Comparison of ENCODE assay signal across 8 mouse cellular contexts in genomic region chr13:22042568-22043502, GRCm38 (mm10). TPM values are rescaled to one million over a fixed set of nuclear protein-coding genes. Genes with fewer than 3 reads are reported as not detected.
A peak's percentile ranks its signal among the peaks of the same experiment; 100 is the strongest.
DNase-seq lines count a peak whose midpoint lies in the region; ATAC-seq and TF ChIP-seq lines count a peak whose summit lies in the region.
"Not testable (repeated sequence)": the region's sequence is repeated elsewhere in the genome, so short reads cannot be mapped to it uniquely, and the experiment has no call there.

Hist1h2ag (minus strand) TSS chr13:22042944.
Hist1h2bj (plus strand) TSS chr13:22043214.

- H3K79me2 ChIP-seq in macrophage (ENCODE audit: inconsistent target) = not testable (repeated sequence)

- TF ChIP-seq CTCF in hindbrain, postnatal 0 days (IDR thresholded peaks at IDR 0.05; ENCODE audit: low read depth); left cerebral cortex, adult 2 months (IDR thresholded peaks at IDR 0.05): not testable (repeated sequence)

- H3K9me3 ChIP-seq in hindbrain, postnatal 0 days (ENCODE audit: low read length) = not testable (repeated sequence)

- peak within 1 kb of the TSS; percentile 35; the same call in 1 of the 2 replicates for H3K9ac ChIP-seq in hindbrain, postnatal 0 days (replicated peaks; ENCODE audit: low read length)

- H3K4me3 ChIP-seq in hindbrain, postnatal 0 days (ENCODE audit: low read length) = peak within 1 kb of the TSS; percentile 33
- peak within 1 kb of the TSS; percentile 51 for H3K4me3 ChIP-seq in left cerebral cortex, adult 2 months
- peak within 1 kb of the TSS; percentile 29 for H3K4me3 ChIP-seq in macrophage (ENCODE audit: inconsistent target)

- peak within 1 kb of the TSS; percentile 62 for H3K4me2 ChIP-seq in hindbrain, postnatal 0 days (ENCODE audit: low read depth, low read length)

- peak; percentile 89 to 98 for DNase-seq in adrenal gland, adult (ENCODE audit: inconsistent age in 2 of 2, low spot score in 1 of 2)
- peak; percentile 97 for DNase-seq in embryo, embryonic 10 days (ENCODE audit: low spot score)
- DNase-seq in gastrocnemius, adult 8-10 months (ENCODE audit: low spot score in 2 of 2) = peak; percentile 74 to 78
- DNase-seq in hindbrain, postnatal 0 days (ENCODE audit: low spot score) = peak; percentile 98
- DNase-seq in left cerebral cortex, adult 2 months (ENCODE audit: extremely low spot score in 1 of 2, low spot score in 2 of 2) = peak; percentile 74 to 86
- peak; percentile 95 for DNase-seq in retina, postnatal 7 days (ENCODE audit: low read depth, low spot score)
- peak; percentile 73 to 84 for DNase-seq in urinary bladder, adult 18-20 months (ENCODE audit: low spot score in 2 of 2)

- intact Hi-C loops in left cerebral cortex, adult 2 months (cut with DNase I) = loop anchor here (5.0 to 10.0 kb wide), 5 partner anchors 288 to 1719 kb away; partner anchors contain the start of genes Hist1h1a, Hist1h1c, Hist1h1t and Hist1h2af

- ATAC-seq in hindbrain, postnatal 0 days = peak; percentile 93

- WGBS in hindbrain, postnatal 0 days = under 1% methylated on average over 30 of the region's 80 CpGs
- WGBS in macrophage (ENCODE audit: missing documents) = 2% methylated on average over 15 of the region's 80 CpGs

- not testable (repeated sequence) for H3K27me3 ChIP-seq in hindbrain, postnatal 0 days (ENCODE audit: insufficient read depth, low read length)

- H3K36me3 ChIP-seq in hindbrain, postnatal 0 days (ENCODE audit: insufficient read depth, low read length); macrophage (ENCODE audit: inconsistent target): not testable (repeated sequence)

- peak within 1 kb of the TSS; percentile 80 for H3K27ac ChIP-seq in hindbrain, postnatal 0 days
- H3K27ac ChIP-seq in left cerebral cortex, adult 2 months = peak within 1 kb of the TSS; percentile 85
- peak within 1 kb of the TSS; percentile 85 for H3K27ac ChIP-seq in macrophage

- not testable (repeated sequence) for H3K4me1 ChIP-seq in hindbrain, postnatal 0 days (ENCODE audit: insufficient read depth, low read length)

RNA-seq across cellular contexts. Expression of gene Hist1h2ag, which starts in this region (rescaled TPM):
- 1 to 10 TPM in 3 of 4 experiments, not detected in 1; 2.3 to 4.2 (median 2.6) TPM for total RNA-seq in gastrocnemius, adult 8-10 months (2022)
- total RNA-seq in hindbrain, postnatal 0 days (2014; rRNA removed) = 477 and 856 TPM in 2 replicates
- polyA plus RNA-seq in hindbrain, postnatal 0 days (2015; fragmentation: Nextera tagmentation; extraction: Ambion mirVana) = 13.5 and 16.6 TPM in 2 replicates
- total RNA-seq in left cerebral cortex, adult 2 months (2021) = 1 to 10 TPM; 8.1 to 9.2 TPM
- total RNA-seq in macrophage (2018; cell fraction: chromatin; rRNA removed) = 10 to 100 TPM in 1 of 26 experiments, 1 to 10 TPM in 8, not detected in 17; 3.9 to 22.2 (median 5.1) TPM
- 10 to 100 TPM in 14 of 26 experiments, 1 to 10 TPM in 12; 2.6 to 35.5 (median 10.6) TPM for total RNA-seq in macrophage (2018; cell fraction: cytosol; rRNA removed)
- total RNA-seq in macrophage (2018; cell fraction: nucleus; rRNA removed) = 10 to 100 TPM in 5 of 26 experiments, 1 to 10 TPM in 11, not detected in 10; 2.6 to 22.7 (median 6.5) TPM
- not detected in 3 replicates for polyA plus RNA-seq in macrophage (2018)

RNA-seq across cellular contexts. Expression of gene Hist1h2bj, which starts in this region (rescaled TPM):
- 1 to 10 TPM in 2 of 4 experiments, under 1 TPM in 2; 0.75 to 2.9 (median 1.3) TPM for total RNA-seq in gastrocnemius, adult 8-10 months (2022)
- total RNA-seq in hindbrain, postnatal 0 days (2014; rRNA removed) = 777 and 1,409 TPM in 2 replicates
- polyA plus RNA-seq in hindbrain, postnatal 0 days (2015; fragmentation: Nextera tagmentation; extraction: Ambion mirVana) = 4.2 and 6.8 TPM in 2 replicates
- 10 to 100 TPM in 1 of 2 experiments, 1 to 10 TPM in 1; 9.4 to 12.9 TPM for total RNA-seq in left cerebral cortex, adult 2 months (2021)
- 10 to 100 TPM in 9 of 26 experiments, 1 to 10 TPM in 14, not detected in 3; 3.2 to 32.9 (median 9.4) TPM for total RNA-seq in macrophage (2018; cell fraction: chromatin; rRNA removed)
- 10 to 100 TPM; 10.1 to 68.8 (median 21.0) TPM for total RNA-seq in macrophage (2018; cell fraction: cytosol; rRNA removed)
- 10 to 100 TPM in 12 of 26 experiments, 1 to 10 TPM in 11, not detected in 3; 3.4 to 70.4 (median 11.3) TPM for total RNA-seq in macrophage (2018; cell fraction: nucleus; rRNA removed)
- polyA plus RNA-seq in macrophage (2018) = not detected in 3 replicates

Comparison
In these comparisons a context has a peak if more than half of its experiments do, and no peak if none do; other contexts are left out.
1. Peak in every context shown above with its lines: DNase-seq, ATAC-seq, H3K4me3 ChIP-seq and H3K27ac ChIP-seq.
2. RNA of gene Hist1h2ag (total RNA-seq): 477 to 856 TPM in hindbrain, postnatal 0 days; 8.1 to 9.2 TPM in left cerebral cortex, adult 2 months and 2.3 to 4.2 TPM in gastrocnemius, adult 8-10 months; every median in the first group is over 10 times any median in the second.
3. RNA of gene Hist1h2bj (total RNA-seq): 777 to 1,409 TPM in hindbrain, postnatal 0 days; 9.4 to 12.9 TPM in left cerebral cortex, adult 2 months and 0.75 to 2.9 TPM in gastrocnemius, adult 8-10 months; every median in the first group is over 10 times any median in the second.
4. RNA of gene Hist1h2ag (polyA plus RNA-seq): 13.5 to 16.6 TPM in hindbrain, postnatal 0 days; not detected in macrophage; every median in the first group is over 10 times any median in the second.